Mouse (Mus musculus): ENCODE results near the gene Spata5. TPM values are rescaled to one million over a fixed set of nuclear protein-coding genes. Genes with fewer than 3 reads are reported as not detected.

Gene Spata5
- polyA plus RNA-seq, 1 experiment from 2014 or later: 48.9 TPM

Other genes with a start within 250 kb of the Spata5 start
- gene Il21, start 187.3 kb upstream of the Spata5 start, polyA plus RNA-seq (2016; fragmentation: Nextera tagmentation; extraction: Ambion mirVana): not detected in 2 replicates
- 8.8 and 9.1 TPM in 2 replicates for gene Bbs12, start 107.3 kb upstream of the Spata5 start, polyA plus RNA-seq (2016; fragmentation: Nextera tagmentation; extraction: Ambion mirVana)
- gene Cetn4, start 107.2 kb upstream of the Spata5 start, polyA plus RNA-seq (2016; fragmentation: Nextera tagmentation; extraction: Ambion mirVana): 1.7 and 2.7 TPM in 2 replicates
- 0.35 and 0.57 TPM in 2 replicates for gene Fgf2, start 71.5 kb upstream of the Spata5 start, polyA plus RNA-seq (2016; fragmentation: Nextera tagmentation; extraction: Ambion mirVana)
- gene Nudt6, start 315 bp downstream of the Spata5 start, polyA plus RNA-seq (2016; fragmentation: Nextera tagmentation; extraction: Ambion mirVana): 3.8 and 5.0 TPM in 2 replicates
- gene Spry1, start 220.1 kb downstream of the Spata5 start, polyA plus RNA-seq (2016; fragmentation: Nextera tagmentation; extraction: Ambion mirVana): 18.2 and 19.6 TPM in 2 replicates

Data from midbrain, embryonic 10.5 days (tissue).